Mouse (Mus musculus): ENCODE data around the gene Ptprj. TPM values are rescaled to one million over a fixed set of nuclear protein-coding genes. Genes with fewer than 3 reads are reported as not detected.

Gene Ptprj
- polyA plus RNA-seq (2017; shearing (Covaris generic)): 19.3 TPM

DNA sequence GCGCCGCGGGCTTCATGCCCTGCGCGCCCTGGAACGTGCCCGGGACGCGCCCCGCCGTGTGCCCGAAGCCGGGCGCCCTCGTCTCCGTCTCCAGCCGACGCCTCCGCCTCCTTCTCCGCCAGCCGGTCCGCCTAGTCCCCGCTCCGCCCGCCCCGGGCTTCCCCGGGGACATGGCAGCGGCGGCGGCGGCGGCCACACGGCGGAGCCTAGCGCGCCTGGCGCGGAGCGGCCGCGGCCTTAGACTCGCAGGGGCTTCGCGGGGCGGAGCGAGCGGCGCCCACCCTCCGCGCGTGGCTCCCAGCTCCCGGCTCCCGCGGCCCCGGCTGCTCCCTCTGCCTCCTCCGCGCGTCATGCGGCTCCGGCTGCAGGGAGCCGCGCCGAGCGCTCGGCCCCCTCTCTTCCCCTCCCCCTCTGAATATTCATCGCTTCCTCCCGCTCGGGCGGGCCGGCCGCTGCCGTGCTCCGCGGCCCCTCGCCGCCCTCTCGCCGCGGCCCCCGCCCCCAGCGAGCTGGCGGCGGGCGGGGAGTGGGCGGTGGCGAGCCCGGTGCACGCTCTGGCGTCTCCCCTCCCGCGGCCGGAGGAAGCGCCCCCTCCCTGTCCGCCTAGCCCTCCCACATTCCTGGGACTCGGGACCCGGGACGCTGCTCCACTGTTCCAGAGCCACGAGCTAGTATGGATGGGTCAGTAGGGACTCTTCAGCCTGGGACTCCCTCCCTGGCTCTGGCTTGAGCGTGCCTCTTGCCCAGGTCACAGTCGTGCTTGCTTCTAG is at the start of gene Ptprj:
Gene Ptprj, minus strand, starts transcription at position 412 of the 770 bp plus-strand sequence.

DNA sequence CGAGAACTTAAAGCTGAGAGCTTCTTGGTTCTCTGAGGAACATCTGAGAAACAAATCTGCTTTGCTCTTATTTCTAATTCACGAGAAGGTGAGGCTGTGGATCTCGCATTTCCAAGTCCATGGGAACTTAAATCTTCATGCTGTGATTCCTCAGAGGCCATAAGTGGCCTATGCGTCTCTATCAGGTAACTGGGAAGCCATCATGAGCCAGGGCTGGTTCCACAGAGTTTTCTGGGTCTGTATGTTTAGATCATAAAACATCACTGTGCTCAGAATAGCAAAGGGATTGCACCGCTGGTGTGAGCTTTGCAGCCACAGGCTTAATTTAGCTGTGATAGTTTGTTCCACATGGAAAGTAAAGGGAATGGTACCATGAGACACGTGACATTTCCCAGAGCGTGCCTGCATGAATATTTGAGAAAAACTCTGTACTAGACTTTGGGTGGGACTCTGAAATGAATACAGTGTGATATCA is 181.8 kb downstream of the Ptprj start, which contains the start of gene Olfr1274-ps:
Gene Olfr1274-ps, plus strand, starts transcription at position 51 of the 475 bp plus-strand sequence.

Other genes starting within 250 kb of the Ptprj start
- gene Olfr1274-ps, start 182.0 kb downstream of the Ptprj start, polyA plus RNA-seq (2017; shearing (Covaris generic)): not detected
- gene Nup160, start 96.6 kb upstream of the Ptprj start, polyA plus RNA-seq (2017; shearing (Covaris generic)): 37.0 TPM
- gene Fnbp4, start 164.7 kb upstream of the Ptprj start, polyA plus RNA-seq (2017; shearing (Covaris generic)): 248 TPM
- 0.23 TPM for gene Agbl2, start 202.1 kb upstream of the Ptprj start, polyA plus RNA-seq (2017; shearing (Covaris generic))

Data from effector memory CD4-positive, alpha-beta T cell, adult 7 months (primary cell).